Mouse (Mus musculus): ENCODE data around the gene Arl3. TPM values are rescaled to one million over a fixed set of nuclear protein-coding genes. Genes with fewer than 3 reads are reported as not detected.
A peak's percentile ranks its signal among the peaks of the same experiment; 100 is the strongest.

The Arl3 gene
- 213 and 216 TPM in 2 replicates for polyA plus RNA-seq (2012; rRNA removed)

DNA sequence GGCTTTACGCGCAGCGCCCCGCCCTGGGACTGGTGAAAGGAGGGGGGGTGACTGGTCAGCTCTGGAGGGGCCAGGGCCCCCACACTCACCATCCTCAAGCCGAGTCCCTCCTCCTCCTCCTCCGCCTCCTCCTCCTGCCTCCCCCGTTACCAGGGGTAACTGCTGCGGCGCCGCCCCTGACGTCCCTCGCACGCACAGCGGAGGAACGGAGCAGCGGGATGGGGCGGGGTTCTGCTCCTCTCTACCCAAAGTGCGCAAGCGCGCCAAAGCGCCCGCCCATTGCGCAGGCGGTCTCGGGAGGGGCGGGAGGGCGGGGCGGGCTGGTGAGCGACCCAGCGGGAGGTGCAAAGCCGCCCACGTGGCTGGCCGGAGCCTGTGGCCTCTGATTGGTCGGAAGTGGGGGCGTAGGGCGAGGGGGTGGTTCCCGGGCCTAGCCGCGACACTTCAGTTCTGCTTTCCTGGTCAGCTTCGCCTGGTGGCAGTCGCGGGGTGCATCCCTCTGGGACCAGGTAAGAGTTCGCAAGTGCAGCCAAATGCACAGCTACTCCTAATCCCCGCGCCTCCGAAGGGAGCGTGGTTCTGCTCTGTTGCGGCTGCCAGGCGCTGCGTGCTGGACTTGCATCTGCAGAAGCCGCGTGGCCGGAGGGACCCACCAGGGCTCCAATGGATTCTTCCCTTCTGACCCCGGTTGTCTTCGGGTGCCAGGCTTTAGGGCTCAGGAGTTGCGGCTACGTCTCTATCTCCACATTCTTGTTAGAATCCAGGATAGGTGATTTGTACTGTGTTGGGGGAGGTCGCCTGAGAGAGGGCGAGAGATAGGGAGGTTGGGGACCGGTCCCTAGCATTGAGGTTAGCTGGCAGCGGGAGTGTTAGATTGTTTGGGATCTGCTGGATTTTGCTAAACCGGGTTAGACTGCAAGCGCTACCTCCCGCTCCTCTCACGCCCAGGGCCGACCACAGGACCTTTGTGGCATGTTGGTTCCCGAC is at the start of gene Arl3, which contains the start of gene Sfxn2:
Arl3 (minus strand) TSS at position 248 of the 987 bp plus-strand sequence.
Sfxn2 (plus strand) TSS at position 415 of the 987 bp plus-strand sequence.
- peak within 1 kb of the TSS; percentile 37 for H3K27ac ChIP-seq (ENCODE audit: insufficient read depth, low read length)
- H3K4me1 ChIP-seq (ENCODE audit: control insufficient read depth, insufficient read depth, low read length), result peaks cover 3% of the 10 kb centered on the region
- no peak for TF ChIP-seq CTCF (IDR thresholded peaks at IDR 0.05; ENCODE audit: extremely low read depth, insufficient read depth, low read length)
- peak; percentile 70; the same call in 1 of the 2 replicates for TF ChIP-seq POLR2A (IDR thresholded peaks at IDR 0.05; ENCODE audit: extremely low read depth, insufficient read depth, low read length)
- H3K4me3 ChIP-seq (ENCODE audit: insufficient read depth, low read length), result peak within 1 kb of the TSS; percentile 87

DNA sequence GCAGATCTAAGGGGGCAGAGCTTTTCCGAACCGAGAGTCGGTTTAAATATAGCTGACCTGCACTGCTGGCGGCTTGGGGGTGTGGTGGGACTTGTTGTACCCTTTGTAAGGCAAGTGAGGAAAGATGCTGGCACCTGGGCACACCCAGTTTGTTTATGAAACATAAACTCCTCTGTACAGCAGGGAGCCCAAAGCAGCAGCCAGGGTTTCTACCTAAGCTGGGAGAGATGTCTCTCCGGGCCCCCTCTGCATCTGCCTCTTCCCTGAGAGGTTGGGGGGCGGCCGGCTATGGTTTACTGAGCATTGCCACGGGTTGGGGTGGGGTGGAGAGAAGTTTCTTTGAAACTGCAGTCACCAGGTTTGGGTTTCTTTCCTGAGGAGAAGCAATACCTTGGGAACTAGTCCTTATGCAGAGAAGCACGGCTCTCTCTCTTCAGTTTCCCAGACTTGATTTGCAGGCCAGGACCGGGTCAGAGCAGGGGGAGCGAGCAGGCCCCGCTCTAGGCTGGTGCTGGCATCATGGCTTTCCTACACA is 49.7 kb upstream of the Arl3 start:
- TF ChIP-seq POLR2A (IDR thresholded peaks at IDR 0.05; ENCODE audit: extremely low read depth, insufficient read depth, low read length) (no peak), CTCF (IDR thresholded peaks at IDR 0.05; ENCODE audit: extremely low read depth, insufficient read depth, low read length) (no peak)
- Histone ChIP-seq H3K27ac (ENCODE audit: insufficient read depth, low read length) (no peak overlapping the region), H3K4me1 (ENCODE audit: control insufficient read depth, insufficient read depth, low read length) (peaks cover 26% of the 10 kb centered on the region), H3K4me3 (ENCODE audit: insufficient read depth, low read length) (peak overlapping the region; percentile 7; the same call in 1 of the 2 replicates)

DNA sequence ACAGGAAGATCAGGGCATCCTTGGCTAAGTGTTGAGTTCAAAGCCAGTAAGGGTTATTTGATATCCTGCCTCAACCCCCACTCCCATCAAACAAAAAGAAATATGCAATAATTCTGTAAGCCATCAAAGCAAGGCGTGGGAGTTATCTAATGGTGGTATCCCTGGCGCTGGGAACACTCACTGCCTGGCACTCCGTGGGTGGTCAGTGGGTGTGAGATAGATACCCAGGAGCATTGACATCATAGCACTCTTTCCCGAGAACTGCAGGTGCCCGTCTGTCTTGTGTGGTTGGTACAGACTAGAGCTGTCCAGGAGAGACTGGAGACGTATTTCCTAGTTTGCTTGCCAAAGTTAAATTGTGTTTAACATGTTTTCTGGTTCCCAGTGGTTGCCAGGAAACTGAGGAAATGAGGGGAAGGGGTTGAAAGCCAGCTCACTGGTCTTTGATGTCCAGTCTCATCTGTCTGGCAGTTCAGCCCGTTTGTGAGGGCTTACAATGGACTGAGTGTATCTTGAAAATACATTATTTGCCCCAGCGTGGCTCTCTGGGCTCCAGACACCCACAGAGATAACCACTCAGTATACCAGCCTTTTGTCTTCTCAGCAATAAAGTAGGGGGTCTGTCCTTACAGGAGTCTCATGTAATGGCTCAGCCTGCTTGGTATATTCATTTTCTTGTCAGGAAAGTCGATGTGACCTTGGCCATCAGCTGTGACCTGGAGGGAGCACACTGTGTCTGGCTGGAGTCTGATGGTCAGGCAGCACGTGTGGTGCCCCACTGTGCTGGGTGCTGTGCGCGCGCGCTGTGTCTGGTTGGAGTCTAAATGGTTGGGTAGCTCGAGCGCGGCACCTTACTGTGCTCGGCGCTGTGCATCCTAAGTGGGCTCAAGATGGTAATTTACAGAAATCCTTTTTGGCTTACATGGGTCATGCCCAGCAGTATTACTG is 48.5 kb upstream of the Arl3 start:
- Histone ChIP-seq H3K4me3 (ENCODE audit: insufficient read depth, low read length) (no peak overlapping the region), H3K4me1 (ENCODE audit: control insufficient read depth, insufficient read depth, low read length) (peaks cover 26% of the 10 kb centered on the region), H3K27ac (ENCODE audit: insufficient read depth, low read length) (no peak overlapping the region)
- no peak for TF ChIP-seq CTCF (IDR thresholded peaks at IDR 0.05; ENCODE audit: extremely low read depth, insufficient read depth, low read length)
- TF ChIP-seq POLR2A (IDR thresholded peaks at IDR 0.05; ENCODE audit: extremely low read depth, insufficient read depth, low read length), result no peak

DNA sequence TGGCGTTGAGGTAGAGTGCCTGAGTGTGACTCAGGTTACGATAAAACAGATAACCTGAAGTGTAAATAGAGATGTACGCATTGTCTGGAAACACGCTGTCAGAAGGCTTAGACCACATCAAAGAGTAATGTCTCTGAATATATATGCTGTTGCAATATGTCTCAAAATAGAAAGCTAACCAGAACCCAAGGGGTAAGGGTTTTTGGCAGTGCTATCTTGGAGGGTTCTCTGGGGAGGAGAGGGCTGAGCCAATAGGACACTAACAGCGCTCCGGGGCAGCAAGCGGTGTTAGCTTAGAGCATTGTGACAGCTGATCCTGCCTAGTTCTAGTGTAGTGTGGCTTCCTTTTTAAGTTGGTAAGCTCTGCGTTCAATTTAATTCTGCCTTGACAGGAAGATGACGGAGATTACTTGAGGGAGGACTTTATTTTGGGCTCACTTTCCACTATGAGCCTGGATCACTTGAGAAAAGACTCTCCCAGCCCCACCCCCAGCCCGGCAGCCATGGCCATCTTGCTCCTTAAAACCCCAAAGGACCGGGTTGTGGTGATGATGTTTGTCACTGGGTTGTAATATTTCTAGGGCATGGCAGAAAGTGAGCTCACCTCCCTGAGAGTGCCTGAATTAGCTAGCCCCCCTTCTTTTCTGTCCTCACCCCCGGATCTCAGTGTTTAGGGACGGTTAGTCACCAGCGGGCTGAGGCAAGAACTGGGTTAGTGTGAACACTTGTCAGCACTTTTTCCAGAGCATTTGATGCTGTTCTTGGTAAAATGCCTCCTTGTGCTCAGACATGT is 47.2 kb upstream of the Arl3 start:
- no peak overlapping the region for H3K27ac ChIP-seq (ENCODE audit: insufficient read depth, low read length)
- no peak overlapping the region for H3K4me3 ChIP-seq (ENCODE audit: insufficient read depth, low read length)
- no peak for TF ChIP-seq CTCF (IDR thresholded peaks at IDR 0.05; ENCODE audit: extremely low read depth, insufficient read depth, low read length)
- H3K4me1 ChIP-seq (ENCODE audit: control insufficient read depth, insufficient read depth, low read length), result peaks cover 26% of the 10 kb centered on the region

DNA sequence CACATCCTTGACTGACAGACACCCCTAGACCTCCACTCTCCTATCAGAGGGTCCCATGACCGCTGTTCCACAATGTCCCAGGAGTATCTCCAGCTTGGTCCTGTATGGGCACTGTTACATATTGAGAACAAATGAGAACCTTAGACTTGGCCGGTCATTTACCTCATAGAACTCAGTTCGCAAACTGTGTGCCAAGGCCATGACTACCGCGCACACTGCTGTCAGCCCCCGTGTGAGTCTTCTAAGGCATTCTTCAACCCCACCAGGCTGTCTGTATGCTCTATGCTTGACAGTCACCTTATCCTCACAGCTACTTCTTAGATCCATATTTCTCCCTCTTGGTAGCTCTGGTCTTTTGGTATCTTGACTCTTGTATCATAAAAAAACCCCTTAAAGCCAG is 46.5 kb upstream of the Arl3 start:
- Histone ChIP-seq H3K27ac (ENCODE audit: insufficient read depth, low read length) (no peak overlapping the region), H3K4me1 (ENCODE audit: control insufficient read depth, insufficient read depth, low read length) (peaks cover 25% of the 10 kb centered on the region), H3K4me3 (ENCODE audit: insufficient read depth, low read length) (no peak overlapping the region)
- TF ChIP-seq POLR2A (IDR thresholded peaks at IDR 0.05; ENCODE audit: extremely low read depth, insufficient read depth, low read length) (no peak), CTCF (IDR thresholded peaks at IDR 0.05; ENCODE audit: extremely low read depth, insufficient read depth, low read length) (no peak)

DNA sequence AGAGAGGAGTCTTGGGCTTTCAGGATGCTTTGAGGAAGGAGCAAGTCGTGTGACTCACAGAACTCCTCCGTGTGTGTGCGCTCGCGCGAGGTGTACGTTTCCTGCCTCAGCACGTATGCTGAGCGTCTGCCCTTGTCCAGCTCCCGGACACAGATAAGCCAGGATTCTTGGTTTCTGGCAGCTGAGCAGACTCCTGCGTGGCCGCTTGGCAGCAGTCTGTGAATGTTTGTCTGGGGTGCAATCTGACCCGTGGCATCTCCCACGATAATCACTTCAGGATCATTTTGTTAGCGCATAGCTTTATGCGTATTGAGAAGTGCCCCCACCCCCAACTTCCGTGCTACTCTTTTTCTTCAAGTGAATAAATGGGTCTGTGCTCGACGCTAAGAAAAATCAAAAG is 46.0 kb upstream of the Arl3 start:
- no peak overlapping the region for H3K27ac ChIP-seq (ENCODE audit: insufficient read depth, low read length)
- H3K4me1 ChIP-seq (ENCODE audit: control insufficient read depth, insufficient read depth, low read length), result peaks cover 23% of the 10 kb centered on the region
- TF ChIP-seq CTCF (IDR thresholded peaks at IDR 0.05; ENCODE audit: extremely low read depth, insufficient read depth, low read length), result no peak
- no peak for TF ChIP-seq POLR2A (IDR thresholded peaks at IDR 0.05; ENCODE audit: extremely low read depth, insufficient read depth, low read length)
- H3K4me3 ChIP-seq (ENCODE audit: insufficient read depth, low read length), result no peak overlapping the region

DNA sequence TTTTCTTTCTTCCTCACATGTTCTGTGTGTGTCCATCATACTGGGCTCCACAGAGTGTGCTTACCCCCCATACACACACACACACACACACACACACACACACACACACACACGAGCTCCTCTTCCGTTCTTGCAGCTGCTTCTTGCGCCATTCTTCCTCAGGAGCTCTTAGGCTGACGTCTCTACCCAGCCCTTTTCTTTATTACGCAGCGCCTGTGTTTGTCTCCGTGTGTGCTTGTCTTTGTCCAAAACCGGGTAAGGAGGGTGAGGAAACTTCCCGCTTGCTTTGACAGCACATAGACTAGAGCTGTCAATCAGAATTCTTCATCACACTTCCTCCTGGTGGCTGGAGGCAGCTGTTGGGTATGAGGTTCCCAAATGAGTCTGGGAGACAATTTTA is 45.3 kb upstream of the Arl3 start:
- Histone ChIP-seq H3K4me3 (ENCODE audit: insufficient read depth, low read length) (no peak overlapping the region), H3K4me1 (ENCODE audit: control insufficient read depth, insufficient read depth, low read length) (peaks cover 22% of the 10 kb centered on the region), H3K27ac (ENCODE audit: insufficient read depth, low read length) (no peak overlapping the region)
- no peak for TF ChIP-seq CTCF (IDR thresholded peaks at IDR 0.05; ENCODE audit: extremely low read depth, insufficient read depth, low read length)
- no peak for TF ChIP-seq POLR2A (IDR thresholded peaks at IDR 0.05; ENCODE audit: extremely low read depth, insufficient read depth, low read length)

DNA sequence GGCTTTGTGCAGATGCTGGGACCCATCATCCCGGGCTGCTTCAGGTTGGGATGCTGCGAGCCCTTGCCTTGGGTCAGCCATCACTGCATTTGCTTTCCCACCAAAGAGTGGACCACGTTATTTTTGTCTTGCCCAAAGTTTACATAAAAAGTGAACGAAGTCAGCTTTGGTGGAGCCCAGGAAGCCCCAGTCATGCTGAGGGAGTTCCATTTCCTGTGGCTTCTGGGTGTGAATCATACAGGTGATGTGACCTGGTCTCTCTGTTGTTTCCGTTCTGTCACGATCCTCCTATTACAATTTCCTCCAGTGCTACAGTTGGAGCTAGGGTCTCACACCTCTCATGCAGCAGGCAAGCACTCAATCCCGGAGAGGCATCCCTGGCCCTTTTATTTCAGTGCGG is 44.4 kb upstream of the Arl3 start:
- TF ChIP-seq CTCF (IDR thresholded peaks at IDR 0.05; ENCODE audit: extremely low read depth, insufficient read depth, low read length) (no peak), POLR2A (IDR thresholded peaks at IDR 0.05; ENCODE audit: extremely low read depth, insufficient read depth, low read length) (no peak)
- no peak overlapping the region for H3K4me3 ChIP-seq (ENCODE audit: insufficient read depth, low read length)
- H3K4me1 ChIP-seq (ENCODE audit: control insufficient read depth, insufficient read depth, low read length), result peaks cover 17% of the 10 kb centered on the region

More for the DNA sequence above, 44.4 kb upstream of the Arl3 start:
- H3K27ac ChIP-seq (ENCODE audit: insufficient read depth, low read length), result no peak overlapping the region
